Mouse (Mus musculus) CH12.LX (cell line): Measurements from ENCODE around the gene BC048403.

Source experiments
- BHLHE40 ChIP-seq: IDR thresholded peaks from 2 replicates; pipeline ENCODE4 v1.6.1; 2011; ENCODE audit warnings: mild to moderate bottlenecking, low read depth, low read length, improper control_type of control experiment
- CTCF ChIP-seq, 2 experiments: IDR thresholded peaks in 1 of 2; conservative IDR thresholded peaks in 1 of 2; 2 replicates each; pipeline ENCODE4 v1.5.1; 2011 to 2012; ENCODE audit warnings: low read depth in 2 of 2, low read length in 2 of 2, improper control_type of control experiment in 1 of 2, inconsistent platforms in 1 of 2, mild to moderate bottlenecking in 1 of 2, moderate library complexity in 1 of 2
- POLR2A ChIP-seq: IDR thresholded peaks from 2 replicates; pipeline ENCODE4 v1.6.1; 2011; ENCODE audit warnings: low read depth, mild to moderate bottlenecking, improper control_type of control experiment, low read length
- TCF12 ChIP-seq: IDR thresholded peaks from 2 replicates; pipeline ENCODE4 v1.6.1; 2014; ENCODE audit warnings: low read depth, mild to moderate bottlenecking, inconsistent platforms, low read length, improper control_type of control experiment
- USF1 ChIP-seq: IDR thresholded peaks from 2 replicates; pipeline ENCODE4 v1.6.1; 2014; ENCODE audit warnings: low read depth, mild to moderate bottlenecking, inconsistent platforms, low read length, improper control_type of control experiment

DNA sequence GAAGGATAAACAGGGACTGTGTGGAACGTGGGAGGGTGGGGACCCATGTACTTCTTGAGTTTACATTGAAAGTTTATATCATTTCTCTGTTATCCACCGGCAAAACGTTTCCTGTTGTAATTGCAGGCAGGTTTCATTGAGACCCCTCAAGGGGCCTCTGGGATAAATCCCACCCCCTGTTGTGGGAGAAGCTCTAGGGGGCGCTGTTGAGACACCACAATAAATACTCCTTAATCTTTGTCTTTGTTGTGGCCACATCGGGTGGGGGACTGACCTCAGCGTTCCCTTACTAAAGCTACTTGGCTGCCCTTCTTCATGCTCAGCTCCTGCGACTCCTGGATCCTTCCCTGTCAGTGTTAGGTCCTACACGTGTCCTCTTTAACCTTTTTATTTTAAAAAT, 19.4 kb downstream of the BC048403 start:
- TF ChIP-seq CTCF (conservative IDR thresholded peaks at IDR 0.05 in 1 of 2, IDR thresholded peaks at IDR 0.05 in 1 of 2; ENCODE audit: low read depth in 2 of 2, low read length in 2 of 2) (peak; percentile 23 to 51; a peak in 2 of 4 replicates), TCF12 (no peak), USF1 (no peak), BHLHE40 (no peak), POLR2A (no peak)
